Mouse (Mus musculus): ENCODE data around the gene Bcas3.

GRCm38 (mm10) chr11:85593636-85594035, 240.7 kb downstream of the Bcas3 start:
- TF ChIP-seq POLR2A (IDR thresholded peaks at IDR 0.05; ENCODE audit: low read depth, low read length) = no peak
- TF ChIP-seq CTCF (IDR thresholded peaks at IDR 0.05; ENCODE audit: borderline replicate concordance, insufficient read depth, low read length) = no peak
